Mouse (Mus musculus): ENCODE measurements around the gene Glt1d1. TPM values are rescaled to one million over a fixed set of nuclear protein-coding genes. Genes with fewer than 3 reads are reported as not detected.

Glt1d1 gene
- total RNA-seq (2014; rRNA removed) (9.6 and 12.8 TPM in 2 replicates), polyA plus RNA-seq (2015; fragmentation: Nextera tagmentation; extraction: Ambion mirVana) (1.3 and 1.7 TPM in 2 replicates)

- Histone ChIP-seq H3K9me3 (ENCODE audit: low read length) (no peaks in the 10 kb centered on the region), H3K4me2 (ENCODE audit: low read depth, low read length, poor library complexity, severe bottlenecking) (peak within 1 kb of the TSS; percentile 94), H3K27ac (ENCODE audit: low read depth, low read length) (peak within 1 kb of the TSS; percentile 69), H3K27me3 (ENCODE audit: insufficient read depth, low read length) (no peaks in the 10 kb centered on the region), H3K4me1 (ENCODE audit: insufficient read depth, low read length) (no peaks in the 10 kb centered on the region), H3K4me3 (ENCODE audit: low read depth, low read length) (peak within 1 kb of the TSS; percentile 73), H3K9ac (replicated peaks; ENCODE audit: low read length, poor library complexity, severe bottlenecking) (peak within 1 kb of the TSS; percentile 97), H3K36me3 (ENCODE audit: insufficient read depth, low read length) (no peaks in the 10 kb centered on the region)
- ATAC-seq (ENCODE audit: low FRiP score) (peak; percentile 71), DNase-seq (ENCODE audit: low spot score) (peak; percentile 42)
- under 1% methylated on average over 62 of the region's 62 CpGs for WGBS
- TF ChIP-seq CTCF (IDR thresholded peaks at IDR 0.05) = no peak
Observed at GRCm38 (mm10) chr5:127632167-127633145, at the start of gene Glt1d1, which contains the start of gene Slc15a4. Glt1d1 (plus strand) TSS chr5:127632262. Slc15a4 (minus strand) TSS chr5:127632897.

- no peaks in the 10 kb centered on the region for H3K36me3 ChIP-seq (ENCODE audit: insufficient read depth, low read length)
- WGBS = 89% methylated on average over 7 of the region's 8 CpGs
- ATAC-seq (ENCODE audit: low FRiP score) (no peak), DNase-seq (ENCODE audit: low spot score) (no peak)
- H3K9ac ChIP-seq (replicated peaks; ENCODE audit: low read length, poor library complexity, severe bottlenecking) = no peak overlapping the region
- TF ChIP-seq CTCF (IDR thresholded peaks at IDR 0.05) = peak; percentile 61
- no peaks in the 10 kb centered on the region for H3K9me3 ChIP-seq (ENCODE audit: low read length)
- no peak overlapping the region for H3K4me2 ChIP-seq (ENCODE audit: low read depth, low read length, poor library complexity, severe bottlenecking)
- H3K27me3 ChIP-seq (ENCODE audit: insufficient read depth, low read length) = 0 out of 2 replicates have a peak, but pooled peaks cover 1% of the 10 kb centered on the region
- no peak overlapping the region for H3K27ac ChIP-seq (ENCODE audit: low read depth, low read length)
- no peaks in the 10 kb centered on the region for H3K4me1 ChIP-seq (ENCODE audit: insufficient read depth, low read length)
- H3K4me3 ChIP-seq (ENCODE audit: low read depth, low read length) = no peak overlapping the region
Observed at GRCm38 (mm10) chr5:127583658-127584057, 48.4 kb upstream of the Glt1d1 start.

- no peak overlapping the region for H3K9ac ChIP-seq (replicated peaks; ENCODE audit: low read length, poor library complexity, severe bottlenecking)
- no peaks in the 10 kb centered on the region for H3K9me3 ChIP-seq (ENCODE audit: low read length)
- 71% methylated on average over 6 of the region's 6 CpGs for WGBS
- no peaks in the 10 kb centered on the region for H3K27me3 ChIP-seq (ENCODE audit: insufficient read depth, low read length)
- H3K4me2 ChIP-seq (ENCODE audit: low read depth, low read length, poor library complexity, severe bottlenecking) = no peak overlapping the region
- TF ChIP-seq CTCF (IDR thresholded peaks at IDR 0.05) = peak; percentile 62
- no peak overlapping the region for H3K4me3 ChIP-seq (ENCODE audit: low read depth, low read length)
- no peak overlapping the region for H3K27ac ChIP-seq (ENCODE audit: low read depth, low read length)
- ATAC-seq (ENCODE audit: low FRiP score) (no peak), DNase-seq (ENCODE audit: low spot score) (no peak)
- H3K4me1 ChIP-seq (ENCODE audit: insufficient read depth, low read length) = no peaks in the 10 kb centered on the region
- no peaks in the 10 kb centered on the region for H3K36me3 ChIP-seq (ENCODE audit: insufficient read depth, low read length)
Observed at GRCm38 (mm10) chr5:127587854-127588253, 44.2 kb upstream of the Glt1d1 start.

GRCm38 (mm10) chr5:127592406-127592805 lies 39.7 kb upstream of the Glt1d1 start:
- DNase-seq (ENCODE audit: low spot score) = no peak
- Histone ChIP-seq H3K9me3 (ENCODE audit: low read length) (no peaks in the 10 kb centered on the region), H3K4me2 (ENCODE audit: low read depth, low read length, poor library complexity, severe bottlenecking) (no peak overlapping the region), H3K36me3 (ENCODE audit: insufficient read depth, low read length) (peaks cover 32% of the 10 kb centered on the region), H3K27me3 (ENCODE audit: insufficient read depth, low read length) (no peaks in the 10 kb centered on the region), H3K4me1 (ENCODE audit: insufficient read depth, low read length) (no peaks in the 10 kb centered on the region), H3K27ac (ENCODE audit: low read depth, low read length) (no peak overlapping the region), H3K4me3 (ENCODE audit: low read depth, low read length) (no peak overlapping the region), H3K9ac (replicated peaks; ENCODE audit: low read length, poor library complexity, severe bottlenecking) (no peak overlapping the region)
- WGBS = 66% methylated on average over 5 of the region's 5 CpGs
- TF ChIP-seq CTCF (IDR thresholded peaks at IDR 0.05) = no peak
- no peak for ATAC-seq (ENCODE audit: low FRiP score)

- Histone ChIP-seq H3K27ac (ENCODE audit: low read depth, low read length) (no peak overlapping the region), H3K9me3 (ENCODE audit: low read length) (no peaks in the 10 kb centered on the region), H3K4me3 (ENCODE audit: low read depth, low read length) (no peak overlapping the region), H3K27me3 (ENCODE audit: insufficient read depth, low read length) (no peaks in the 10 kb centered on the region), H3K9ac (replicated peaks; ENCODE audit: low read length, poor library complexity, severe bottlenecking) (no peak overlapping the region), H3K4me2 (ENCODE audit: low read depth, low read length, poor library complexity, severe bottlenecking) (no peak overlapping the region), H3K4me1 (ENCODE audit: insufficient read depth, low read length) (no peaks in the 10 kb centered on the region), H3K36me3 (ENCODE audit: insufficient read depth, low read length) (peaks cover 32% of the 10 kb centered on the region)
- WGBS = 79% methylated on average over 6 of the region's 6 CpGs
- DNase-seq (ENCODE audit: low spot score) (peak; percentile 59), ATAC-seq (ENCODE audit: low FRiP score) (no peak)
- TF ChIP-seq CTCF (IDR thresholded peaks at IDR 0.05) = peak; percentile 83
Observed at GRCm38 (mm10) chr5:127592854-127593253, 39.2 kb upstream of the Glt1d1 start.

- peaks cover 48% of the 10 kb centered on the region for H3K36me3 ChIP-seq (ENCODE audit: insufficient read depth, low read length)
- H3K9me3 ChIP-seq (ENCODE audit: low read length) = no peaks in the 10 kb centered on the region
- H3K27ac ChIP-seq (ENCODE audit: low read depth, low read length) = no peak overlapping the region
- H3K4me3 ChIP-seq (ENCODE audit: low read depth, low read length) = no peak overlapping the region
- H3K4me1 ChIP-seq (ENCODE audit: insufficient read depth, low read length) = no peaks in the 10 kb centered on the region
- 97% methylated on average over 3 of the region's 3 CpGs for WGBS
- no peak for ATAC-seq (ENCODE audit: low FRiP score)
- no peaks in the 10 kb centered on the region for H3K27me3 ChIP-seq (ENCODE audit: insufficient read depth, low read length)
- DNase-seq (ENCODE audit: low spot score) = no peak
- TF ChIP-seq CTCF (IDR thresholded peaks at IDR 0.05) = no peak
- no peak overlapping the region for H3K9ac ChIP-seq (replicated peaks; ENCODE audit: low read length, poor library complexity, severe bottlenecking)
- H3K4me2 ChIP-seq (ENCODE audit: low read depth, low read length, poor library complexity, severe bottlenecking) = no peak overlapping the region
Observed at GRCm38 (mm10) chr5:127595676-127596075, 36.4 kb upstream of the Glt1d1 start.

Data from midbrain, postnatal 0 days (tissue).